Mouse (Mus musculus): ENCODE results near the gene Acvr2b. TPM values are rescaled to one million over a fixed set of nuclear protein-coding genes. Genes with fewer than 3 reads are reported as not detected.
A peak's percentile ranks its signal among the peaks of the same experiment; 100 is the strongest.
"Not testable (repeated sequence)": the region's sequence is repeated elsewhere in the genome, so short reads cannot be mapped to it uniquely, and the experiment has no call there.

The Acvr2b gene
- polyA plus RNA-seq, 1 experiment from 2014 or later, result 6.3 TPM

DNA sequence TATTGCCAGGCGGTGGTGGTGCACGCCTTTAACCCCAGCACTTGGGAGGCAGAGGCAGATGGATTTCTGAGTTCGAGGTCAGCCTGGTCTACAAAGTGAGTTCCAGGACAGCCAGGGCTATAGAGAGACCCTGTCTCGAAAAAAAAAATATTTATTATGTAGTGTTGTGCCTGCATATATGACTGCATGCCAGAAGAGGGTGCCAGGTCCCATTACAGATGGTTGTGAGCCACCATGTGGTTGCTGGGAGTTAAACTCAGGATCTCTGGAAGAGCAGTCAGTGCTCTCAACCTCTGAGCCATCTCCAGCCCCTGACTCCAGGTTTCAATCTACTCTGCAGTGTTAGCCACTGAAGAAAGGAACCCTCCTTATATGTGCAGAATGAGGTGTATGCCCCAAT is 31.1 kb upstream of the Acvr2b start:
- H3K4me3 ChIP-seq (ENCODE audit: low read length); ATAC-seq; H3K27ac ChIP-seq (ENCODE audit: low read length); H3K4me2 ChIP-seq (ENCODE audit: low read depth, low read length); H3K36me3 ChIP-seq (ENCODE audit: control insufficient read depth, insufficient read depth, low read length); H3K27me3 ChIP-seq (replicated peaks; ENCODE audit: control insufficient read depth, insufficient read depth, low read length); H3K9me3 ChIP-seq (ENCODE audit: control insufficient read depth, low read length); H3K4me1 ChIP-seq (ENCODE audit: control insufficient read depth, insufficient read depth, low read length); H3K9ac ChIP-seq (ENCODE audit: low read depth, low read length): not testable (repeated sequence)
- 86% methylated on average over 4 of the region's 4 CpGs for WGBS

DNA sequence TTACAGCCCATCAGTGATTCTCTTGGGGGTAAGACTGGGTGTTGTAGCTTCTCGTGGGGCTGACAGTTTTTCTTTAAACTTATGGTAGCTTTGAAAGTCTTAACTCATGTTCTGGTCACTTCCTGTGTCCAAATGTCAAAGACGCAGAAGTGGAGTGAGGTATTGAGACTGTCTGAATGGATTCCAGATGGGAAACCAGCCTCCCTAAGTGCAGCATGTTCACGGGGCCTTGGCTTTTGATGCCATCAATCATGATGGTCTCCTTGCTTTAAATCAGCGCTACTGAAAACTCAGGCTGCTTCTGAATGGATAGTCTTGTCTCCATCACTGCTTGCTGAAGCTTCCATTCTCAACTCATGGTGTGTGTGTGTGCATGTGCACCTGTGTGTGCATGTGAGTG is 30.7 kb upstream of the Acvr2b start:
- no peaks in the 10 kb centered on the region for H3K4me1 ChIP-seq (ENCODE audit: control insufficient read depth, insufficient read depth, low read length)
- no peak overlapping the region for H3K4me3 ChIP-seq (ENCODE audit: low read length)
- WGBS, result 69% methylated on average over 4 of the region's 4 CpGs
- no peak for ATAC-seq
- no peak overlapping the region for H3K27ac ChIP-seq (ENCODE audit: low read length)
- no peak overlapping the region for H3K9ac ChIP-seq (ENCODE audit: low read depth, low read length)
- H3K4me2 ChIP-seq (ENCODE audit: low read depth, low read length), result no peak overlapping the region
- H3K9me3 ChIP-seq (ENCODE audit: control insufficient read depth, low read length), result no peaks in the 10 kb centered on the region
- 0 out of 2 replicates have a peak, but pooled peaks cover 4% of the 10 kb centered on the region for H3K36me3 ChIP-seq (ENCODE audit: control insufficient read depth, insufficient read depth, low read length)
- H3K27me3 ChIP-seq (replicated peaks; ENCODE audit: control insufficient read depth, insufficient read depth, low read length), result no peaks in the 10 kb centered on the region

- H3K9ac ChIP-seq (ENCODE audit: low read depth, low read length), result no peak overlapping the region
These were observed 26.9 kb upstream of the Acvr2b start for GRCm38 (mm10) chr9:119375008-119375407.

DNA sequence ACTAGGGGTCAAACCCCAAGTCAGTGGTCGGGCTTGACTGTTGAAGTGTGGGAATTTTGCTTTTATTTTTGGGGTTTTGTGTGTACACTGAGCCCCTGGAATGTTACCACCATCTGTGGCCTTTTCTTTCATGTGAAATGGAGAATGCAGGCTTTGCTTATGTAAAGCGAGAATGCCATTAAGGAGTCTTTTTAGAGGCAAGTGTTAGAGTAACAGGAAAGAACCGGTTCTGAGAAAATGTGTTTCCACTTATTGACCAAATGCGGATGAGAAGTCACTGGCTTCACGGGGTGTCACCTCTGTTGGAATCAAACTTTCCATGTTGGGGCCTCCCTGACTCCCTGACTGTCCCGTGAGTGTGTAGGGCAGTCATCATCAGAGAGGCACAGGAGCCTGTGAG is 26.4 kb upstream of the Acvr2b start:
- no peaks in the 10 kb centered on the region for H3K27me3 ChIP-seq (replicated peaks; ENCODE audit: control insufficient read depth, insufficient read depth, low read length)
- WGBS, result 71% methylated on average over 6 of the region's 6 CpGs

More at GRCm38 (mm10) chr9:119375008-119375407, 26.9 kb upstream of the Acvr2b start:
- no peaks in the 10 kb centered on the region for H3K9me3 ChIP-seq (ENCODE audit: control insufficient read depth, low read length)
- no peak overlapping the region for H3K4me2 ChIP-seq (ENCODE audit: low read depth, low read length)
- no peaks in the 10 kb centered on the region for H3K36me3 ChIP-seq (ENCODE audit: control insufficient read depth, insufficient read depth, low read length)
- 75% methylated on average over 3 of the region's 3 CpGs for WGBS
- no peaks in the 10 kb centered on the region for H3K4me1 ChIP-seq (ENCODE audit: control insufficient read depth, insufficient read depth, low read length)
- no peak overlapping the region for H3K27ac ChIP-seq (ENCODE audit: low read length)
- H3K27me3 ChIP-seq (replicated peaks; ENCODE audit: control insufficient read depth, insufficient read depth, low read length), result no peaks in the 10 kb centered on the region
- H3K4me3 ChIP-seq (ENCODE audit: low read length), result no peak overlapping the region
- no peak for ATAC-seq

DNA sequence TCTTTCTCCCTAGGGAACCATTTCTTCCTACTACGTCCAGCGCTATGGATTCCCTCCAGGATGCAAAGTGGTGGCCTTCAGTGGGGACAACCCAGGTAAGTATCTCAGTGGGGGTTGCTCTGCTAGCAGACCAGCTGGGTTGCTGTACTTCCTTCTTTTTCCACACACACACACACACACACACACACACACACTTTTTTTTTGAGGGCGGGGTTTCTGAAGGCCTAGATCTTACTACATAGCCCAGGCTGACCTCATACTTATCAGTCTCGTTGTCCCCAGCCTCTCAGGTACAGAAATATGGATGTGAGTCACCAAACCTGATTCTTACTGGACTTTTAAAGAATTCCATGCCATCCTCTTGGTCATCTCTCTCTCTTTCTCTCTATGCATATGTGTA is 23.7 kb upstream of the Acvr2b start:
- no peak overlapping the region for H3K9ac ChIP-seq (ENCODE audit: low read depth, low read length)
- 87% methylated on average over 4 of the region's 4 CpGs for WGBS
- no peak overlapping the region for H3K4me2 ChIP-seq (ENCODE audit: low read depth, low read length)
- H3K9me3 ChIP-seq (ENCODE audit: control insufficient read depth, low read length), result no peaks in the 10 kb centered on the region
- H3K27me3 ChIP-seq (replicated peaks; ENCODE audit: control insufficient read depth, insufficient read depth, low read length), result no peaks in the 10 kb centered on the region
- H3K36me3 ChIP-seq (ENCODE audit: control insufficient read depth, insufficient read depth, low read length), result no peaks in the 10 kb centered on the region
- no peak overlapping the region for H3K27ac ChIP-seq (ENCODE audit: low read length)
- H3K4me3 ChIP-seq (ENCODE audit: low read length), result no peak overlapping the region
- no peaks in the 10 kb centered on the region for H3K4me1 ChIP-seq (ENCODE audit: control insufficient read depth, insufficient read depth, low read length)
- no peak for ATAC-seq

More for the DNA sequence above, 26.4 kb upstream of the Acvr2b start:
- H3K27ac ChIP-seq (ENCODE audit: low read length), result no peak overlapping the region
- H3K4me3 ChIP-seq (ENCODE audit: low read length), result no peak overlapping the region
- no peak for ATAC-seq
- no peaks in the 10 kb centered on the region for H3K36me3 ChIP-seq (ENCODE audit: control insufficient read depth, insufficient read depth, low read length)
- no peak overlapping the region for H3K9ac ChIP-seq (ENCODE audit: low read depth, low read length)
- H3K4me1 ChIP-seq (ENCODE audit: control insufficient read depth, insufficient read depth, low read length), result no peaks in the 10 kb centered on the region
- no peak overlapping the region for H3K4me2 ChIP-seq (ENCODE audit: low read depth, low read length)
- no peaks in the 10 kb centered on the region for H3K9me3 ChIP-seq (ENCODE audit: control insufficient read depth, low read length)

DNA sequence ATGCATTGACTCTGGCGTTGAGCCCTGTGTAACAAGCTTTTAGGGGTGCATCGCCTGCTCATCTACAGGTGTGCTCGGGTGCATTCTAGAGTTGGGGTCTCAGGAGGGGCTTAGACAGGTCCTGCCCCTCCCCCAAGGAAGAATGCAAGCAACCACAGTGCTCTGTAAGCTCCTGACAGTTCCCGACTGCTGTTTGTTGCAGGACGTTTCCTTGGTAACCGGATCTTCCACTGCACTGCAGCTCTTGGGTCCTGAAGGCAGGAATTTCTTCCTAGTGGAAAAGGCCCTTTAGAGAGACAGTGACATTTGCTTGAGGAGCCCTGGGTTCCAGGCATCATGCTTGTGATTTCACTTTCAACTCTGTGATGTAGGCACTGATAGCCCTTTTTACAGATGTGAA is 19.3 kb upstream of the Acvr2b start:
- H3K4me2 ChIP-seq (ENCODE audit: low read depth, low read length), result no peak overlapping the region
- 63% methylated on average over 6 of the region's 6 CpGs for WGBS
- no peaks in the 10 kb centered on the region for H3K9me3 ChIP-seq (ENCODE audit: control insufficient read depth, low read length)
- no peaks in the 10 kb centered on the region for H3K36me3 ChIP-seq (ENCODE audit: control insufficient read depth, insufficient read depth, low read length)
- no peak overlapping the region for H3K9ac ChIP-seq (ENCODE audit: low read depth, low read length)
- no peak overlapping the region for H3K4me3 ChIP-seq (ENCODE audit: low read length)
- no peak for ATAC-seq
- no peaks in the 10 kb centered on the region for H3K27me3 ChIP-seq (replicated peaks; ENCODE audit: control insufficient read depth, insufficient read depth, low read length)
- H3K27ac ChIP-seq (ENCODE audit: low read length), result no peak overlapping the region
- no peaks in the 10 kb centered on the region for H3K4me1 ChIP-seq (ENCODE audit: control insufficient read depth, insufficient read depth, low read length)

DNA sequence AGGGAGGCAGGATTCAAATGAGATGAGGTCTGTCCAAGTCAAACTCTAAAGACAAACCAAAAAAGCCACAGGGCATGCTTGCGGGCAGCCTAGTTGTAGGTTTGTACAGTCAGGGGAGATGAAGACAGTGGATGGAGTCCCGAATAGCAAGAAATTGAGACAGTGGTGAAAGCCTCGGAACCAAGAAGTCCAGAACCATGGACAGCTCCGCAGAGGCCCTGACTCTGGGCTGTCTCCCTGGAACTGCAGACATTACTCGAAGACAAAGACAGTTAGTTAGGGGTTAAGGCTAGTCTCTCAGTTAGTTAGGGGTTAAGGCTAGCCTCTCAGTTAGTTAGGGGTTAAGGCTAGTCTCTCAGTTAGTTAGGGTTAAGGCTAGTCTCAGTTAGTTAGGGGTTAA is 13.0 kb upstream of the Acvr2b start:
- no peaks in the 10 kb centered on the region for H3K36me3 ChIP-seq (ENCODE audit: control insufficient read depth, insufficient read depth, low read length)
- no peak overlapping the region for H3K27ac ChIP-seq (ENCODE audit: low read length)
- H3K4me3 ChIP-seq (ENCODE audit: low read length), result no peak overlapping the region
- H3K4me1 ChIP-seq (ENCODE audit: control insufficient read depth, insufficient read depth, low read length), result no peaks in the 10 kb centered on the region
- WGBS, result 47% methylated on average over 5 of the region's 5 CpGs
- no peaks in the 10 kb centered on the region for H3K9me3 ChIP-seq (ENCODE audit: control insufficient read depth, low read length)
- H3K9ac ChIP-seq (ENCODE audit: low read depth, low read length), result no peak overlapping the region
- no peak for ATAC-seq
- no peak overlapping the region for H3K4me2 ChIP-seq (ENCODE audit: low read depth, low read length)
- no peaks in the 10 kb centered on the region for H3K27me3 ChIP-seq (replicated peaks; ENCODE audit: control insufficient read depth, insufficient read depth, low read length)

DNA sequence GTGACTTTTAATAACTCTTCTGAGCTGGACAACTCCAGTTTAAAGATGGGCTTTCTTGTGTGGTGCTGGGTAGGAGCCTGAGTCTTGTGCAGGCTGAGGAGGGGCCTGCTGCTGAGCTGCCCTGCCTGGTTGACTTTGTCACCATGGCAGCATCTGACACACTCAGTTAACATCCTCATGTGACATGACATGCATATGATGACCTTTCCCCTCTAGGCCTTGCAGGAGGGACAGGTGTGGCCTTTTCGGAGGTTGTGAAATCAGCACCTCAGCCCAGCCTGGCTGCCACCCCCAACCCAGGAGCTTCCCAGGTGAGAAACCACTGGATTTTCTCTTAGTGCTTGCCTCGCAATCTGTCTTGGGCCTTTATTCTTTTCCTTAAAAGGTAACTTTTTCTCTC is 11.7 kb upstream of the Acvr2b start:
- H3K4me2 ChIP-seq (ENCODE audit: low read depth, low read length), result no peak overlapping the region
- H3K9me3 ChIP-seq (ENCODE audit: control insufficient read depth, low read length), result no peaks in the 10 kb centered on the region
- H3K4me1 ChIP-seq (ENCODE audit: control insufficient read depth, insufficient read depth, low read length), result no peaks in the 10 kb centered on the region
- H3K4me3 ChIP-seq (ENCODE audit: low read length), result no peak overlapping the region
- H3K9ac ChIP-seq (ENCODE audit: low read depth, low read length), result no peak overlapping the region
- H3K27me3 ChIP-seq (replicated peaks; ENCODE audit: control insufficient read depth, insufficient read depth, low read length), result no peaks in the 10 kb centered on the region
- H3K36me3 ChIP-seq (ENCODE audit: control insufficient read depth, insufficient read depth, low read length), result no peaks in the 10 kb centered on the region
- H3K27ac ChIP-seq (ENCODE audit: low read length), result no peak overlapping the region
- no peak for ATAC-seq
- 86% methylated on average over 2 of the region's 2 CpGs for WGBS

- H3K9ac ChIP-seq (ENCODE audit: low read depth, low read length), result no peak overlapping the region
- no peaks in the 10 kb centered on the region for H3K4me1 ChIP-seq (ENCODE audit: control insufficient read depth, insufficient read depth, low read length)
- 84% methylated on average over 1 of the region's 1 CpGs for WGBS
- H3K27me3 ChIP-seq (replicated peaks; ENCODE audit: control insufficient read depth, insufficient read depth, low read length), result no peaks in the 10 kb centered on the region
- H3K27ac ChIP-seq (ENCODE audit: low read length), result no peak overlapping the region
- no peak for ATAC-seq
- H3K4me3 ChIP-seq (ENCODE audit: low read length), result no peak overlapping the region
- H3K9me3 ChIP-seq (ENCODE audit: control insufficient read depth, low read length), result no peaks in the 10 kb centered on the region
- H3K36me3 ChIP-seq (ENCODE audit: control insufficient read depth, insufficient read depth, low read length), result no peaks in the 10 kb centered on the region
- H3K4me2 ChIP-seq (ENCODE audit: low read depth, low read length), result no peak overlapping the region
These were observed 7.1 kb upstream of the Acvr2b start for GRCm38 (mm10) chr9:119394808-119395207.

DNA sequence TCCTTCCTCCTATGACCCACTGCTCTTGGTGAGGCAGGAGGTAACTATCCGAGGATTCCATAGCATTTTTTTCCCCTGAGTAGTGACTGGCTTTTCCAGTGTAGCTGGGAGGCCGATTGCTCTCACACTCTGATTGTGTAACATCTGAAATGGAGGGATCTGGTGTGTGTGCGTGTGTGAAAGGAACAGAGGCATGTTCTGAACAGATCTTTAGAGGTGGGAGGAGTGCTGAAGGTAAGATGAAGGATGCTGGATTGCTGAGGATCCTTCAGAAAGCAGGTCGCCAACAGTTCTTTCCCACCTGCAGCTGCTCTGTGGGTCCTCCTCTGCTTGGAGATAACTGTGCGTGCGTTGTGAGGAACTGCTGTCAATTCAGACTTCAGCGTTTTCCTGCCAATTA is 567 bp upstream of the Acvr2b start:
- Histone ChIP-seq H3K9ac (ENCODE audit: low read depth, low read length) (peak overlapping the region; percentile 67), H3K27ac (ENCODE audit: low read length) (peak overlapping the region; percentile 72), H3K36me3 (ENCODE audit: control insufficient read depth, insufficient read depth, low read length) (no peaks in the 10 kb centered on the region), H3K27me3 (replicated peaks; ENCODE audit: control insufficient read depth, insufficient read depth, low read length) (no peaks in the 10 kb centered on the region), H3K4me2 (ENCODE audit: low read depth, low read length) (peak overlapping the region; percentile 98), H3K4me1 (ENCODE audit: control insufficient read depth, insufficient read depth, low read length) (peaks cover 14% of the 10 kb centered on the region), H3K9me3 (ENCODE audit: control insufficient read depth, low read length) (no peaks in the 10 kb centered on the region), H3K4me3 (ENCODE audit: low read length) (peak overlapping the region; percentile 77)
- WGBS, result 2% methylated on average over 7 of the region's 7 CpGs
- peak; percentile 32 for ATAC-seq

Measured in intestine, embryonic 16.5 days (tissue).